In genomic region chr5:51447631-51448030, GRCm38 (mm10) we compare ENCODE assay signal across 20 mouse cellular contexts.
"Had no signal": no experiment of that assay in that cellular context is flagged by ENCODE, and none has a peak within 500 bp of the region (broad histone marks: within the 10 kb centered on the region; RNA-seq: fewer than 3 reads in every experiment).

No protein-coding gene starts in this region.

- H3K4me3 ChIP-seq: midbrain, embryonic 10.5 days; midbrain, embryonic 12.5 days; myocyte; neural tube, embryonic 13.5 days; neural tube, embryonic 15.5 days; stomach, embryonic 15.5 days had no signal

- H3K9ac ChIP-seq: lung, embryonic 14.5 days; midbrain, embryonic 12.5 days; neural tube, embryonic 13.5 days; neural tube, embryonic 15.5 days; stomach, embryonic 15.5 days had no signal

- H3K36me3 ChIP-seq: midbrain, embryonic 10.5 days; midbrain, embryonic 12.5 days; neural tube, embryonic 13.5 days; neural tube, embryonic 15.5 days; stomach, embryonic 15.5 days had no signal

- H3K9me3 ChIP-seq: midbrain, embryonic 10.5 days; midbrain, embryonic 12.5 days; neural tube, embryonic 13.5 days; neural tube, embryonic 15.5 days; stomach, embryonic 15.5 days had no signal

- H3K27ac ChIP-seq: midbrain, embryonic 10.5 days; midbrain, embryonic 12.5 days; neural tube, embryonic 13.5 days; neural tube, embryonic 15.5 days; stomach, embryonic 15.5 days; stomach, postnatal 0 days had no signal

- H3K4me1 ChIP-seq: midbrain, embryonic 10.5 days; midbrain, embryonic 12.5 days; neural tube, embryonic 13.5 days; neural tube, embryonic 15.5 days; stomach, embryonic 15.5 days had no signal

- DNase-seq: lung, adult 18-20 months; lung, embryonic 14.5 days; lung, postnatal 10 days; lung, postnatal 4 days; midbrain, embryonic 14.5 days; retina, postnatal 1 day; right cerebral cortex, adult 18-20 months; right cerebral cortex, postnatal 25 days; right cerebral cortex, postnatal 4 days; thymus, adult 2 months; thymus, postnatal 25 days; thymus, postnatal 4 days had no signal

- ATAC-seq: midbrain, embryonic 16.5 days had no signal

- H3K27me3 ChIP-seq: midbrain, embryonic 12.5 days; neural tube, embryonic 13.5 days; neural tube, embryonic 15.5 days; stomach, embryonic 15.5 days had no signal

- H3K4me2 ChIP-seq: lung, embryonic 14.5 days; midbrain, embryonic 12.5 days; neural tube, embryonic 13.5 days; neural tube, embryonic 15.5 days; stomach, embryonic 15.5 days had no signal
